Mouse (Mus musculus) midbrain, embryonic 13.5 days (tissue): ENCODE results near the gene Gab1. TPM values are rescaled to one million over a fixed set of nuclear protein-coding genes. Genes with fewer than 3 reads are reported as not detected.

ENCODE experiments used
- ATAC-seq: fragments of 200-750 bp; cut with Nextera tagmentation; 2 replicates; pipeline ENCODE4 v1.8.0; 2017; ENCODE audit warnings: mild to moderate bottlenecking, moderate TSS enrichment, moderate library complexity
- H3K27ac ChIP-seq: fragments of 300-500 bp; sonication (generic); 2 replicates; pipeline ENCODE4 v1.5.1; 2015; ENCODE audit warnings: inconsistent platforms, mild to moderate bottlenecking, moderate library complexity
- H3K27me3 ChIP-seq: fragments of 300-500 bp; sonication (generic); 2 replicates; pipeline ENCODE4 v1.6.1; 2015; ENCODE audit warnings: mild to moderate bottlenecking, inconsistent platforms
- H3K36me3 ChIP-seq: fragments of 300-500 bp; sonication (generic); 2 replicates; pipeline ENCODE4 v1.6.1; 2015; ENCODE audit warnings: mild to moderate bottlenecking, inconsistent platforms
- H3K4me1 ChIP-seq: fragments of 300-500 bp; sonication (generic); replicated peaks from 2 replicates; pipeline ENCODE4 v1.6.1; 2015; ENCODE audit warnings: inconsistent platforms
- H3K4me2 ChIP-seq: fragments of 300-500 bp; sonication (generic); replicated peaks from 2 replicates; pipeline ENCODE4 v1.6.1; 2015; ENCODE audit warnings: moderate library complexity, mild to moderate bottlenecking, inconsistent platforms
- H3K4me3 ChIP-seq: fragments of 300-500 bp; sonication (generic); replicated peaks from 2 replicates; pipeline ENCODE4 v1.5.1; 2015; ENCODE audit warnings: mild to moderate bottlenecking, inconsistent platforms
- H3K9ac ChIP-seq: fragments of 300-500 bp; sonication (generic); replicated peaks from 2 replicates; pipeline ENCODE4 v1.6.1; 2015; ENCODE audit warnings: mild to moderate bottlenecking, inconsistent platforms
- H3K9me3 ChIP-seq: fragments of 300-500 bp; sonication (generic); 2 replicates; pipeline ENCODE4 v1.6.1; 2016; ENCODE audit warnings: mild to moderate bottlenecking, inconsistent platforms
- WGBS: fragments of 180-500 bp; shearing (Covaris S2); methylation state at CpG from one replicate; pipeline ENCODE4 v1.1.7; 2015; 5-methylcytosine and 5-hydroxymethylcytosine counted together
- polyA plus RNA-seq: library from polyadenylated mRNA; unstranded; fragments of >200 nt; fragmentation: Nextera tagmentation; extraction: Ambion mirVana; gene quantifications from 2 replicates; pipeline ENCODE4 v1.2.1, GENCODE M21; 2015

The Gab1 gene
- polyA plus RNA-seq, 1 experiment from 2014 or later: 8.7 TPM

- H3K27ac ChIP-seq: peak overlapping the region; percentile 32; the same call in 1 of the 2 replicates
- peaks cover 32% of the 10 kb centered on the region for H3K4me1 ChIP-seq
- no peaks in the 10 kb centered on the region for H3K27me3 ChIP-seq
- ATAC-seq: peak; percentile 59
- WGBS: 86% methylated on average over 9 of the region's 9 CpGs
- H3K9ac ChIP-seq: no peak overlapping the region
- no peaks in the 10 kb centered on the region for H3K36me3 ChIP-seq
- no peak overlapping the region for H3K4me2 ChIP-seq
- no peak overlapping the region for H3K4me3 ChIP-seq
- H3K9me3 ChIP-seq: no peaks in the 10 kb centered on the region
Measured at GRCm38 (mm10) chr8:80870535-80871204, 9.6 kb downstream of the Gab1 start.

- Histone ChIP-seq H3K9ac (no peak overlapping the region), H3K4me3 (no peak overlapping the region), H3K9me3 (no peaks in the 10 kb centered on the region), H3K4me1 (peaks cover 38% of the 10 kb centered on the region), H3K36me3 (no peaks in the 10 kb centered on the region), H3K27me3 (no peaks in the 10 kb centered on the region), H3K4me2 (no peak overlapping the region), H3K27ac (peak overlapping the region; percentile 47; the same call in 1 of the 2 replicates)
- ATAC-seq: 0 out of 2 replicates have a peak, but pooled peaks have one; percentile 21
- 48% methylated on average over 11 of the region's 11 CpGs for WGBS
Measured at GRCm38 (mm10) chr8:80869881-80870328, 10.4 kb downstream of the Gab1 start.

- Histone ChIP-seq H3K4me1 (peaks cover 38% of the 10 kb centered on the region), H3K27ac (peak overlapping the region; percentile 47; the same call in 1 of the 2 replicates)
Measured at GRCm38 (mm10) chr8:80868801-80869323, 11.5 kb downstream of the Gab1 start.

GRCm38 (mm10) chr8:80868006-80868702 lies 12.2 kb downstream of the Gab1 start:
- Histone ChIP-seq H3K27me3 (no peaks in the 10 kb centered on the region), H3K4me2 (no peak overlapping the region), H3K27ac (no peak overlapping the region), H3K4me1 (peaks cover 38% of the 10 kb centered on the region), H3K9ac (no peak overlapping the region), H3K36me3 (no peaks in the 10 kb centered on the region), H3K4me3 (no peak overlapping the region), H3K9me3 (no peaks in the 10 kb centered on the region)
- ATAC-seq: no peak
- 88% methylated on average over 12 of the region's 12 CpGs for WGBS

More at GRCm38 (mm10) chr8:80868801-80869323, 11.5 kb downstream of the Gab1 start:
- ATAC-seq: no peak
- H3K4me3 ChIP-seq: no peak overlapping the region
- no peaks in the 10 kb centered on the region for H3K36me3 ChIP-seq
- no peaks in the 10 kb centered on the region for H3K9me3 ChIP-seq
- H3K4me2 ChIP-seq: no peak overlapping the region
- no peaks in the 10 kb centered on the region for H3K27me3 ChIP-seq
- no peak overlapping the region for H3K9ac ChIP-seq
- 84% methylated on average over 11 of the region's 11 CpGs for WGBS

GRCm38 (mm10) chr8:80867598-80867997 lies 12.7 kb downstream of the Gab1 start:
- WGBS: 81% methylated on average over 3 of the region's 3 CpGs
- H3K4me2 ChIP-seq: no peak overlapping the region
- no peak for ATAC-seq
- H3K27ac ChIP-seq: no peak overlapping the region
- no peak overlapping the region for H3K9ac ChIP-seq
- no peak overlapping the region for H3K4me3 ChIP-seq
- H3K27me3 ChIP-seq: no peaks in the 10 kb centered on the region
- no peaks in the 10 kb centered on the region for H3K9me3 ChIP-seq
- H3K36me3 ChIP-seq: no peaks in the 10 kb centered on the region
- H3K4me1 ChIP-seq: peaks cover 35% of the 10 kb centered on the region

GRCm38 (mm10) chr8:80865181-80865784 lies 15.0 kb downstream of the Gab1 start:
- ATAC-seq: no peak
- no peaks in the 10 kb centered on the region for H3K9me3 ChIP-seq
- H3K9ac ChIP-seq: no peak overlapping the region
- H3K27ac ChIP-seq: no peak overlapping the region
- H3K4me3 ChIP-seq: no peak overlapping the region
- H3K27me3 ChIP-seq: no peaks in the 10 kb centered on the region
- WGBS: 68% methylated on average over 8 of the region's 8 CpGs
- no peak overlapping the region for H3K4me2 ChIP-seq
- H3K36me3 ChIP-seq: no peaks in the 10 kb centered on the region
- peaks cover 23% of the 10 kb centered on the region for H3K4me1 ChIP-seq

- Histone ChIP-seq H3K36me3 (no peaks in the 10 kb centered on the region), H3K27me3 (no peaks in the 10 kb centered on the region), H3K9me3 (no peaks in the 10 kb centered on the region), H3K4me1 (peaks cover 13% of the 10 kb centered on the region; the same call in 1 of the 2 replicates), H3K4me3 (no peak overlapping the region), H3K9ac (no peak overlapping the region), H3K27ac (no peak overlapping the region), H3K4me2 (no peak overlapping the region)
- WGBS: 89% methylated on average over 5 of the region's 5 CpGs
- ATAC-seq: no peak
Measured at GRCm38 (mm10) chr8:80863393-80863792, 16.9 kb downstream of the Gab1 start.

- no peak overlapping the region for H3K4me2 ChIP-seq
- no peak for ATAC-seq
- H3K9me3 ChIP-seq: no peaks in the 10 kb centered on the region
- no peak overlapping the region for H3K27ac ChIP-seq
- no peaks in the 10 kb centered on the region for H3K27me3 ChIP-seq
- H3K36me3 ChIP-seq: no peaks in the 10 kb centered on the region
- 98% methylated on average over 26 of the region's 26 CpGs for WGBS
- peaks cover 9% of the 10 kb centered on the region for H3K4me1 ChIP-seq
- H3K9ac ChIP-seq: no peak overlapping the region
- H3K4me3 ChIP-seq: no peak overlapping the region
Measured at GRCm38 (mm10) chr8:80859180-80859775, 21.0 kb downstream of the Gab1 start.

GRCm38 (mm10) chr8:80857851-80858367 lies 22.4 kb downstream of the Gab1 start:
- WGBS: 94% methylated on average over 12 of the region's 12 CpGs
- no peaks in the 10 kb centered on the region for H3K27me3 ChIP-seq
- H3K4me1 ChIP-seq: peaks cover 16% of the 10 kb centered on the region
- H3K9ac ChIP-seq: no peak overlapping the region
- no peak overlapping the region for H3K4me2 ChIP-seq
- no peaks in the 10 kb centered on the region for H3K36me3 ChIP-seq
- no peak overlapping the region for H3K27ac ChIP-seq
- H3K4me3 ChIP-seq: no peak overlapping the region
- ATAC-seq: no peak
- H3K9me3 ChIP-seq: no peaks in the 10 kb centered on the region

GRCm38 (mm10) chr8:80857128-80857527 lies 23.2 kb downstream of the Gab1 start:
- WGBS: 73% methylated on average over 3 of the region's 3 CpGs
- Histone ChIP-seq H3K36me3 (no peaks in the 10 kb centered on the region), H3K27me3 (no peaks in the 10 kb centered on the region), H3K4me3 (no peak overlapping the region), H3K4me1 (peaks cover 16% of the 10 kb centered on the region), H3K27ac (no peak overlapping the region), H3K4me2 (no peak overlapping the region), H3K9ac (no peak overlapping the region), H3K9me3 (no peaks in the 10 kb centered on the region)
- ATAC-seq: no peak

- 68% methylated on average over 6 of the region's 6 CpGs for WGBS
- H3K27ac ChIP-seq: no peak overlapping the region
- ATAC-seq: peak; percentile 67
- H3K4me3 ChIP-seq: no peak overlapping the region
- H3K4me1 ChIP-seq: peaks cover 16% of the 10 kb centered on the region
- no peaks in the 10 kb centered on the region for H3K36me3 ChIP-seq
- no peak overlapping the region for H3K9ac ChIP-seq
- H3K4me2 ChIP-seq: no peak overlapping the region
- no peaks in the 10 kb centered on the region for H3K9me3 ChIP-seq
- no peaks in the 10 kb centered on the region for H3K27me3 ChIP-seq
Measured at GRCm38 (mm10) chr8:80856606-80857005, 23.7 kb downstream of the Gab1 start.
